Mouse (Mus musculus): ENCODE results near the gene Gm26602. TPM values are rescaled to one million over a fixed set of nuclear protein-coding genes. Genes with fewer than 3 reads are reported as not detected.

The Gm26602 gene
- polyA plus RNA-seq, 2 experiments: not detected

- no peaks in the 10 kb centered on the region for H3K27me3 ChIP-seq (ENCODE audit: control insufficient read depth, insufficient read depth, low read length)
- no peak for DNase-seq (ENCODE audit: low spot score)
- ATAC-seq (ENCODE audit: low FRiP score, low read depth): no peak
- no peaks in the 10 kb centered on the region for H3K9me3 ChIP-seq (ENCODE audit: control insufficient read depth, low read length)
- peaks cover 17% of the 10 kb centered on the region for H3K4me1 ChIP-seq (ENCODE audit: control insufficient read depth, insufficient read depth, low read length)
- no peak overlapping the region for H3K27ac ChIP-seq (replicated peaks; ENCODE audit: low read depth, low read length)
- TF ChIP-seq POLR2A (IDR thresholded peaks at IDR 0.05; ENCODE audit: borderline replicate concordance, extremely low read depth, insufficient read depth, insufficient read length): no peak
- H3K36me3 ChIP-seq (ENCODE audit: control insufficient read depth, insufficient read depth, low read length): peaks cover 43% of the 10 kb centered on the region
- no peak overlapping the region for H3K4me2 ChIP-seq (replicated peaks; ENCODE audit: low read depth, low read length, severe bottlenecking)
- 69% methylated on average over 11 of the region's 11 CpGs for WGBS
- no peak overlapping the region for H3K4me3 ChIP-seq (replicated peaks; ENCODE audit: low read length)
- H3K9ac ChIP-seq (ENCODE audit: low read depth, low read length, severe bottlenecking): no peak overlapping the region
Observed at GRCm38 (mm10) chr10:79937775-79938526, 27.3 kb downstream of the Gm26602 start.

- Histone ChIP-seq H3K4me2 (replicated peaks; ENCODE audit: low read depth, low read length, severe bottlenecking) (no peak overlapping the region), H3K27me3 (ENCODE audit: control insufficient read depth, insufficient read depth, low read length) (no peaks in the 10 kb centered on the region), H3K4me1 (ENCODE audit: control insufficient read depth, insufficient read depth, low read length) (peaks cover 29% of the 10 kb centered on the region), H3K9me3 (ENCODE audit: control insufficient read depth, low read length) (no peaks in the 10 kb centered on the region), H3K9ac (ENCODE audit: low read depth, low read length, severe bottlenecking) (no peak overlapping the region), H3K27ac (replicated peaks; ENCODE audit: low read depth, low read length) (no peak overlapping the region), H3K36me3 (ENCODE audit: control insufficient read depth, insufficient read depth, low read length) (peaks cover 29% of the 10 kb centered on the region), H3K4me3 (replicated peaks; ENCODE audit: low read length) (no peak overlapping the region)
- DNase-seq (ENCODE audit: low spot score) (no peak), ATAC-seq (ENCODE audit: low FRiP score, low read depth) (no peak)
- TF ChIP-seq POLR2A (IDR thresholded peaks at IDR 0.05; ENCODE audit: borderline replicate concordance, extremely low read depth, insufficient read depth, insufficient read length): no peak
- 59% methylated on average over 7 of the region's 7 CpGs for WGBS
Observed at GRCm38 (mm10) chr10:79940749-79941148, 30.1 kb downstream of the Gm26602 start.

GRCm38 (mm10) chr10:79942988-79943387 is 32.3 kb downstream of the Gm26602 start:
- Histone ChIP-seq H3K4me2 (replicated peaks; ENCODE audit: low read depth, low read length, severe bottlenecking) (no peak overlapping the region), H3K36me3 (ENCODE audit: control insufficient read depth, insufficient read depth, low read length) (peaks cover 31% of the 10 kb centered on the region), H3K9me3 (ENCODE audit: control insufficient read depth, low read length) (no peaks in the 10 kb centered on the region), H3K4me1 (ENCODE audit: control insufficient read depth, insufficient read depth, low read length) (peaks cover 19% of the 10 kb centered on the region), H3K9ac (ENCODE audit: low read depth, low read length, severe bottlenecking) (no peak overlapping the region), H3K4me3 (replicated peaks; ENCODE audit: low read length) (no peak overlapping the region), H3K27me3 (ENCODE audit: control insufficient read depth, insufficient read depth, low read length) (no peaks in the 10 kb centered on the region), H3K27ac (replicated peaks; ENCODE audit: low read depth, low read length) (no peak overlapping the region)
- DNase-seq (ENCODE audit: low spot score) (no peak), ATAC-seq (ENCODE audit: low FRiP score, low read depth) (no peak)
- TF ChIP-seq POLR2A (IDR thresholded peaks at IDR 0.05; ENCODE audit: borderline replicate concordance, extremely low read depth, insufficient read depth, insufficient read length): no peak
- 100% methylated on average over 1 of the region's 1 CpGs for WGBS

- Histone ChIP-seq H3K4me2 (replicated peaks; ENCODE audit: low read depth, low read length, severe bottlenecking) (no peak overlapping the region), H3K9ac (ENCODE audit: low read depth, low read length, severe bottlenecking) (no peak overlapping the region; the same call in 1 of the 2 replicates), H3K4me3 (replicated peaks; ENCODE audit: low read length) (no peak overlapping the region), H3K9me3 (ENCODE audit: control insufficient read depth, low read length) (no peaks in the 10 kb centered on the region), H3K27ac (replicated peaks; ENCODE audit: low read depth, low read length) (peak overlapping the region; percentile 26; the same call in 1 of the 2 replicates), H3K4me1 (ENCODE audit: control insufficient read depth, insufficient read depth, low read length) (peaks cover 19% of the 10 kb centered on the region), H3K36me3 (ENCODE audit: control insufficient read depth, insufficient read depth, low read length) (peaks cover 31% of the 10 kb centered on the region), H3K27me3 (ENCODE audit: control insufficient read depth, insufficient read depth, low read length) (no peaks in the 10 kb centered on the region)
- no peak for ATAC-seq (ENCODE audit: low FRiP score, low read depth)
- WGBS: 46% methylated on average over 9 of the region's 9 CpGs
- no peak for DNase-seq (ENCODE audit: low spot score)
- TF ChIP-seq POLR2A (IDR thresholded peaks at IDR 0.05; ENCODE audit: borderline replicate concordance, extremely low read depth, insufficient read depth, insufficient read length): no peak
Observed at GRCm38 (mm10) chr10:79943471-79943901, 32.8 kb downstream of the Gm26602 start.

GRCm38 (mm10) chr10:79945507-79946234 is 35.0 kb downstream of the Gm26602 start:
- no peaks in the 10 kb centered on the region for H3K9me3 ChIP-seq (ENCODE audit: control insufficient read depth, low read length)
- DNase-seq (ENCODE audit: low spot score) (no peak), ATAC-seq (ENCODE audit: low FRiP score, low read depth) (peak; percentile 62)
- no peak overlapping the region for H3K27ac ChIP-seq (replicated peaks; ENCODE audit: low read depth, low read length)
- H3K4me3 ChIP-seq (replicated peaks; ENCODE audit: low read length): no peak overlapping the region
- H3K4me2 ChIP-seq (replicated peaks; ENCODE audit: low read depth, low read length, severe bottlenecking): no peak overlapping the region
- H3K4me1 ChIP-seq (ENCODE audit: control insufficient read depth, insufficient read depth, low read length): peaks cover 19% of the 10 kb centered on the region
- WGBS: 22% methylated on average over 16 of the region's 16 CpGs
- no peaks in the 10 kb centered on the region for H3K27me3 ChIP-seq (ENCODE audit: control insufficient read depth, insufficient read depth, low read length)
- no peak for TF ChIP-seq POLR2A (IDR thresholded peaks at IDR 0.05; ENCODE audit: borderline replicate concordance, extremely low read depth, insufficient read depth, insufficient read length)
- H3K9ac ChIP-seq (ENCODE audit: low read depth, low read length, severe bottlenecking): no peak overlapping the region
- peaks cover 48% of the 10 kb centered on the region for H3K36me3 ChIP-seq (ENCODE audit: control insufficient read depth, insufficient read depth, low read length)

Data from limb, embryonic 14.5 days (tissue).